Mouse (Mus musculus) kidney, postnatal 0 days (tissue): ENCODE results near the gene Zfp992. TPM values are rescaled to one million over a fixed set of nuclear protein-coding genes. Genes with fewer than 3 reads are reported as not detected.
"Not testable (repeated sequence)": the region's sequence is repeated elsewhere in the genome, so short reads cannot be mapped to it uniquely, and the experiment has no call there.

Experiments
- ATAC-seq: fragments of 200-750 bp; cut with Nextera tagmentation; replicated peaks from 2 replicates; pipeline ENCODE4 v1.8.0; 2017; ENCODE audit warnings: low read depth, moderate number of reproducible peaks, moderate TSS enrichment, moderate library complexity; ENCODE audit not compliant: low FRiP score
- DNase-seq: peaks from one replicate; pipeline ENCODE4 v3.0.0-alpha.2; 2016; ENCODE audit warnings: low spot score
- H3K27ac ChIP-seq: fragments of 300-500 bp; sonication (generic); 2 replicates; pipeline ENCODE4 v1.5.1; 2014; ENCODE audit warnings: mild to moderate bottlenecking
- H3K27me3 ChIP-seq: fragments of 300-500 bp; sonication (generic); 2 replicates; pipeline ENCODE4 v1.6.1; 2014; ENCODE audit warnings: low read length, mixed read lengths; ENCODE audit not compliant: insufficient read depth
- H3K36me3 ChIP-seq: fragments of 300-500 bp; sonication (generic); 2 replicates; pipeline ENCODE4 v1.6.1; 2014; ENCODE audit warnings: low read length, mixed read lengths; ENCODE audit not compliant: insufficient read depth
- H3K4me1 ChIP-seq: fragments of 300-500 bp; sonication (generic); replicated peaks from 2 replicates; pipeline ENCODE4 v1.6.1; 2014; ENCODE audit warnings: antibody characterized with exemption, low read length, mixed read lengths; ENCODE audit not compliant: insufficient read depth
- H3K4me2 ChIP-seq: fragments of 300-500 bp; sonication (generic); 2 replicates; pipeline ENCODE4 v1.6.1; 2014; ENCODE audit warnings: mild to moderate bottlenecking, low read length, moderate library complexity, mixed read lengths
- H3K4me3 ChIP-seq: fragments of 300-500 bp; sonication (generic); replicated peaks from 2 replicates; pipeline ENCODE4 v1.5.1; 2014; ENCODE audit warnings: low read depth, low read length
- H3K9ac ChIP-seq: fragments of 300-500 bp; sonication (generic); 2 replicates; pipeline ENCODE4 v1.6.1; 2014; ENCODE audit warnings: low read depth, low read length
- H3K9me3 ChIP-seq: fragments of 300-500 bp; sonication (generic); replicated peaks from 2 replicates; pipeline ENCODE4 v1.6.1; 2016; ENCODE audit warnings: low read length, inconsistent platforms, mixed read lengths
- WGBS: fragments of 180-500 bp; shearing (Covaris S2); extraction: QIAGEN DNeasy Blood & Tissue Kit; methylation state at CpG from one replicate; pipeline ENCODE4 v1.1.7; 2014; 5-methylcytosine and 5-hydroxymethylcytosine counted together
- polyA plus RNA-seq: library from polyadenylated mRNA; unstranded; fragments of >200 nt; fragmentation: Nextera tagmentation; extraction: Ambion mirVana; gene quantifications from 2 replicates; pipeline ENCODE4 v1.2.1, GENCODE M21; 2015

Zfp992 gene
- 2.9 and 3.5 TPM in 2 replicates for polyA plus RNA-seq

DNA sequence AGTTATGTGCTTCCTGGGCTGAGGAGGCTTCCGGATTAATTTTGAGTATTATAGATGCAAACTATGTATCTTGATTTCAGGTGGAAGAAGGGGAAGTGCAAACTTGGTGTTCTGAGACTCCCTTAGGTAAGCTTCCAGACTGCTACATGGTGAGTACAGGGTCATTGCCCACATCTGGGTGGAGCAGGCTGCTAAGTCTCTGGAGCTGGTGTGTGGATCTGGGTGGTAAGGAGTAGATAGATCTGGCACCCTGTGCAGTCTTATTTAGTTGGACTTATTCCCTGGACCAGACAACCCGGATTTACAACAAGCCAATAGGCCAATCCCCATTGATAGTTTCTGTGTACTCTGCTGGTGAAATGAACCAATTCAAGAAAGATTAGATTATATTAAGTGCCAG, at the start of gene Zfp992:
Zfp992 (plus strand) TSS at position 74 of the 400 bp plus-strand sequence.
- not testable (repeated sequence) for H3K27ac ChIP-seq, H3K4me1 ChIP-seq, H3K36me3 ChIP-seq, H3K4me2 ChIP-seq, H3K27me3 ChIP-seq, H3K9ac ChIP-seq, DNase-seq, ATAC-seq, H3K4me3 ChIP-seq
- WGBS: 86% methylated on average over 2 of the region's 2 CpGs
- H3K9me3 ChIP-seq: peaks cover 10% of the 10 kb centered on the region; the same call in 1 of the 2 replicates

DNA sequence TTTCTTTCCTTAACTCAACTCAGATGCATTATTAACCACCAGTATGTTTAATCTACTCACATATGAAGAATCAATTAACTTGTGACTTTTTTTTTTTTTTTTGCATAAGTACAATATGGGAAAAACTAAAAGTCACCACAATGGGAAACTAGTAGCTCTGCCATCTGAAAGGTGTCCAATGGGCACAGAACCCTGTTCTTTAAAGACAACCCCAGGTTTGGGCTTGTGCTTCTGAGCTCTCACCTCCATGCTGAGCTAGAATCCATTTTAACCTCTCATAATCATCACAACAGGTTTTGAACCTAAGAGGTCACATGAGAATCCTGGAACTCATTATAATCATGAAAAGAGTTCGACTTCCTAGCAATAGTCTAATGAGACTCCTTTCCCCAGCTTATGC, 19.4 kb upstream of the Zfp992 start:
- WGBS: 2% methylated on average over 1 of the region's 1 CpGs
- H3K27ac ChIP-seq: not testable (repeated sequence)

DNA sequence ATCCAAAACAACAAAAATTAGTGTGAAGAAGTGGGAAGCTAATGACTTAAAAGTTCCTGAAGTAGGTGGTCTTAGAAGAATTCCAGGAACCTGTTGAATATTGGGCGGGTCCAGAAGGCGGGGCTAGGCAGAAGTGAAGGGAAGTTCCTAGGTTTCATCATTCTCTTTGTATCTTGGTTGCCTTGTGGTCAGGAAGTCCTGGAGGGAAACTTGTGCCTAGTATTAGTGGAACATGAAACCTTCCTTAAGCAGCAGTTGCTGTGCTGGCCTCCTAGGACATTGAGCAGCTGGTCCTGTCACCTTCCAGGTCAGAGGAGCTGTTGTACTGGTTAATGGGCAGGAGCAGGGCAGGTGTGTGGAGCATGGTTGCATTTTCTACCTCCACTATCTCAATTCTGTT, 17.9 kb upstream of the Zfp992 start:
- not testable (repeated sequence) for H3K4me1 ChIP-seq, H3K36me3 ChIP-seq, DNase-seq, H3K4me3 ChIP-seq, H3K4me2 ChIP-seq, H3K27ac ChIP-seq, H3K9me3 ChIP-seq, H3K9ac ChIP-seq, ATAC-seq, H3K27me3 ChIP-seq
- WGBS: 76% methylated on average over 2 of the region's 2 CpGs

More for the DNA sequence above, 19.4 kb upstream of the Zfp992 start:
- H3K9ac ChIP-seq, H3K27me3 ChIP-seq, H3K4me3 ChIP-seq, H3K4me2 ChIP-seq, H3K4me1 ChIP-seq, DNase-seq, H3K36me3 ChIP-seq, H3K9me3 ChIP-seq, ATAC-seq: not testable (repeated sequence)

DNA sequence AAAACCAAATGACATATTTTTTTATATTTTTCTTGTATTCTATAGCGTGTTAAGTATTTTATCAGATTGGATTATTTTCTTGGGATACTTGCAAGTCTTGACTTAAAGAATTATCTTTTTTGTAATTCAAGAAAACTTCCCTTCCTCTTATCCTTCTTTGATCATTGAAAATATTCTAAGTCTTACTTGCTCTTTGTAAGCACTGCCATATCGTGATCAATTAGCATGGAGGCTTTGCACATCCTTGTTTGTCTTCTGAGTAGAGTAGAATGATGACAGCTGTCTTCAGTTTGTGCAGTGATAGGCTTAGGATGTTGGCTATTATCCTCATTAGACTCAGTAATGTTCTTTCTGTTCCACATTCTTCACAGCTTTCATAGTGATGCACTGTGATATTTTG, 13.3 kb upstream of the Zfp992 start:
- H3K4me2 ChIP-seq, DNase-seq, H3K4me1 ChIP-seq, H3K9me3 ChIP-seq, H3K4me3 ChIP-seq, ATAC-seq, H3K27ac ChIP-seq, H3K9ac ChIP-seq, H3K36me3 ChIP-seq, H3K27me3 ChIP-seq: not testable (repeated sequence)
- WGBS: 78% methylated on average over 2 of the region's 2 CpGs

DNA sequence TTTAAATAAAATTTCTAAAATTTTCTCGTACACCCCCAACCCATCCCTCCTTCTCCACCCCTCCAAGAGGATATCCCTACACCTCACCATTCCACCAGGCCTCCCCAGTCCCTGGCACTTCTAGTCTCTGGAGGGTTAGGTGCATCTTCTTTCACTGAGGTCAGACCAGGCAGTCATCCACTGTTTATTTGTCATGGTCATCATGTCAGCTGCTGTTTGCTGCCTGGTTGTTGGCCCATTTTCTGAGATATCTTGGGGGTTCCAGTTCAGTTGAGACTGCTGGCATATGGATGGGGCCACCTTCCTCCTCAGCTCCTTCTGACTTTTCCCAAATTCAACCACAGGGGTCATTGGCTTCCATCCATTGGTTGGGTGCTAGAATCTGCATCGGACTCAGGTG, 11.6 kb upstream of the Zfp992 start:
- not testable (repeated sequence) for H3K27me3 ChIP-seq, ATAC-seq

DNA sequence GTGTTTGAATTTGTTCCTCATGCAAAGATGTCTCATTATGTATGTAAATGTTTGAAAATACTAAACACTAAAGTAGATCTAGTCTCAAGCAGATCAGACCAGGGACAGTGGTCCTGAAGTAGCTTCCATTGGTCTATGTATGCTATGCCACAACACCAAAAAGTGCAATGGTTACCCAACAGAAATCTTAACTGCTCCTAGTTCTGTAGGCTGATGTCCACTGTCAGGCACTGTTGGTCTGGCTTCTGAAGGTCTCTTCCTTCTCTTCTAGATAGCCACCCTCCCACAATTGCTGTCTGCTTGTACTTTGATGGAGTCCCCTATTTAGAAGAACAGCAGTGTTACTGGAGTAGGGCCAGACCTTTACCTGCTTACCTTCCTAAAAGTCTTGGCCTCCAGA, 4.5 kb upstream of the Zfp992 start:
- H3K4me2 ChIP-seq, H3K9me3 ChIP-seq, ATAC-seq, H3K27me3 ChIP-seq, H3K36me3 ChIP-seq, H3K4me1 ChIP-seq, H3K27ac ChIP-seq, H3K4me3 ChIP-seq, DNase-seq, H3K9ac ChIP-seq: not testable (repeated sequence)

More for the DNA sequence above, 11.6 kb upstream of the Zfp992 start:
- 90% methylated on average over 1 of the region's 2 CpGs for WGBS
- H3K36me3 ChIP-seq, H3K9me3 ChIP-seq, DNase-seq, H3K27ac ChIP-seq, H3K4me2 ChIP-seq, H3K4me1 ChIP-seq, H3K4me3 ChIP-seq, H3K9ac ChIP-seq: not testable (repeated sequence)

DNA sequence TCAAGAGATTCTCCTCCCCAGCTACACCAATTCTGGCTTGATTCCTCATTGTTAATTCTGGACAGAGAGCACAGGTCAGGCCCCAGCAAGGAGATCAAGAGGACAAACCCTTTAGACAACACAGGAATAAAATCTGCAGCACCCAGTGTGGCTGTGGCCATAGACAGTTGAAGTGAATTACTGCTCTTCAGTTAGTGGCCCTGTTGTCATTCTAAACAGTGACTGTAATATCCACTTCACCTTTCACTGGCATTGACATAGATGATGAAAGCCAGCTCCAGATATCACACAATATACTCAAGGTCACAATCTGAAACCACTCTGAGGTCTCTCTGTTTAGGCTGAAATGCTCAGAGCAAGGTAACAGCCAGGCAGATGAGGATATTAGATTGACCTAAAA, 3.7 kb upstream of the Zfp992 start:
- not testable (repeated sequence) for H3K4me3 ChIP-seq, H3K4me2 ChIP-seq, H3K27me3 ChIP-seq, H3K36me3 ChIP-seq, H3K27ac ChIP-seq, H3K4me1 ChIP-seq, DNase-seq, H3K9ac ChIP-seq, H3K9me3 ChIP-seq, ATAC-seq

DNA sequence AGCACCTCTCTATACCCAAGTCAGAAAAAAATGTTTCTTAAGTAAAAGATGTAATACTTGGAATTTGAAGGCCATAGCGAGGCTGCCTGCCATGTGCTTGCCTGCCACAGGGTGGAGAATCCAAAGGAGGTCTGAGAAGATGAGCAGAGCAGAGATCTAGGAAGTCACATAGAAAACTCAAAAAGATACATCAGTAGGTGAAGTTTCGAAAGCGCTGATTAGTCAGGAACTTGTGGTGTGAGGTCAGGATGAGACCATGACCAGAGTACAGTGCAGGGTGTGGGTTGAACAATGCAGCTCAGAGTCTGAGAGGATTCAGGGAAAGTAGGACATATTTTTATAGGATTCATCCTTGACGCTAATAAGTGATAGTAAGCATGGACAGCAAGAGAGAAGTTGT, 2.7 kb upstream of the Zfp992 start:
- not testable (repeated sequence) for H3K9me3 ChIP-seq, H3K9ac ChIP-seq, ATAC-seq, H3K4me2 ChIP-seq, H3K4me1 ChIP-seq, H3K4me3 ChIP-seq, H3K36me3 ChIP-seq, DNase-seq, H3K27ac ChIP-seq, H3K27me3 ChIP-seq
- 79% methylated on average over 4 of the region's 4 CpGs for WGBS

DNA sequence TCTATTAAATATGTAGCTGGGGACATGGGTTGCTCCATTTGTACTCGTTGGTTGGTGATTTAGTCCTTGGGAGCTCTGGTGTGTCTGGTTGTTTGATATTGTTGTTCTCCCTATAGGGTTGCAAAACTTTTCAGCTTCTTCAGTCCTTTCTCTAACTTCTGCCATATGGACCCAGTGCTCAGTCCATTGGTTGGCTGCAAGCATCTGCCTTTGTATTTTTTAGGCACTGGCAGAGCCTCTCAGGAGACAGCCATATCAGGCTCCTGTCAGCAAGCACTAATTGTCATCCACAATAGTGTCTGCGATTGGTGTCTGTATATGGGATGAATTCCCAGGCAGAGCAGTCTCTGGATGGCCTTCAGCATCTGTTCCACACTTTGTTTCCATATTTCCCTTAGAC, 1.8 kb upstream of the Zfp992 start:
- not testable (repeated sequence) for H3K36me3 ChIP-seq, H3K4me3 ChIP-seq, H3K9me3 ChIP-seq, H3K27me3 ChIP-seq, ATAC-seq, H3K4me2 ChIP-seq, H3K9ac ChIP-seq, DNase-seq, H3K4me1 ChIP-seq, H3K27ac ChIP-seq
- WGBS: 90% methylated on average over 2 of the region's 2 CpGs

DNA sequence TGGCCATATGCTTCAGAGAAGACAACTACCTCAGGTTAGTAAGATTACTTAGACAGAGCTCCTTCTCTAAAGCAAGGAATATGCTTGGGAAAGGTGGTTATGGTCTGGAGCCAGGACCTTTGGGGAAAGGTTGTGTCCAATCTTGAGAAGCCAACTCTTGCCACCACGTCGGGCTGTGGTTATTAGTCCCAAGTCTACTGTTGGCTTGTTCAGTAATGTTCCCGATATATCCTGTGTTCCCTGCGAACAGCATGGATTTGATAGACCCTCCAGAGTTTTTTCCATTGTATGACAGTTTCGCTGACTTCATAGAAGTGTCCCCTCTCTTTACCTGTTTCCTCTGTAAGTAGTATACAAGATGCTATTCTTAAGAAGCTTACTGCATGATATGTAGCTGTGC, 888 bp downstream of the Zfp992 start:
- 89% methylated on average over 5 of the region's 5 CpGs for WGBS

More for the DNA sequence above, 888 bp downstream of the Zfp992 start:
- H3K4me3 ChIP-seq, H3K27me3 ChIP-seq, ATAC-seq, H3K9ac ChIP-seq, H3K36me3 ChIP-seq, H3K4me2 ChIP-seq, H3K4me1 ChIP-seq, DNase-seq, H3K27ac ChIP-seq: not testable (repeated sequence)
- peaks cover 10% of the 10 kb centered on the region; the same call in 1 of the 2 replicates for H3K9me3 ChIP-seq
